Mouse (Mus musculus) monocyte, adult 5-6 weeks (primary cell): ENCODE data around the gene Slc35e4. TPM values are rescaled to one million over a fixed set of nuclear protein-coding genes. Genes with fewer than 3 reads are reported as not detected.

Source experiments
- ATAC-seq: fragments of 153-309, 156-312 bp; replicated peaks from 2 replicates; pipeline ENCODE4 v1.8.0; 2017; ENCODE audit warnings: mild to moderate bottlenecking; ENCODE audit not compliant: low TSS enrichment, insufficient number of reproducible peaks, severe bottlenecking, poor library complexity, low FRiP score
- total RNA-seq: library from RNA; stranded (forward); fragments of 200-1000, 200-491, 200-594 nt; gene quantifications from 3 replicates; pipeline ENCODE4 v1.2.3, GENCODE M21; 2017

Gene Slc35e4
- total RNA-seq, 1 experiment from 2014 or later = 7.8 TPM

DNA sequence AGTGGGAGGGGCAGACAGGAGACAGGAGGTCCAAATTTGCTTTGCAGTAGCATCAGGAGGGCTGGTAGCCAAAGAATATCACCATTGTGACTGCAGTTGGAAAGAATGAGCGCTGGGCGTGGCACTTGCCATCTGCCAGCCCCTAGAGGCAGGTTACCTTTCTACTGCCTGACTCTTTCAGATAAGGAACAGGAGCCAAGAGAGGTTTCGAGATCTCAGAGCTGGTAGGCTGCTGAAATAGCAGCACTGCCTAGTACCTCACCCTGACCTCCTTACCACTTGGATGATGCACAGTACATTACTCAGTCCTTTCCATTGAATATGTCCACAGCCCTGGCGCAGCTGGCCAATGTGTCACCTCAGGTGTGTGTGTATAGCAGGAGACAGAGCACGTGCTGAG, 27.1 kb downstream of the Slc35e4 start:
- ATAC-seq = no peak

DNA sequence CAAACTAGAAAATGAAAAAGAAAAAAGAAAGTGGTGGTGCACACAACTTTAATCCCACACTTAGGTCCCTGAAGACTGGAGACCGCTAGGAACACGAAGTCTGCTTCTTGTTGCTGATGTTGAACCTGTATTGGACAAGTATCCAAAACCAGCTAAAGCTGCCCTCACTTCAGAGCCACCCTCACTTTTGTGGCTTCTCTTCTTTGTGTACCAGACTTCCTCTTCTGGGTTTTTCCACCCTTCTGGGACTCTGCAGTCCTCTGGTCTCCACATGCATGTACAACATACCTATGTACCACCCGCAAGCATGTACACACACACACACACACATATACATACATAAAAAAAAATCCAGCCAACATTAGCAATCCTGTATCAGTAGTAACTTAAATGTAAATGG, 30.8 kb downstream of the Slc35e4 start:
- no peak for ATAC-seq

DNA sequence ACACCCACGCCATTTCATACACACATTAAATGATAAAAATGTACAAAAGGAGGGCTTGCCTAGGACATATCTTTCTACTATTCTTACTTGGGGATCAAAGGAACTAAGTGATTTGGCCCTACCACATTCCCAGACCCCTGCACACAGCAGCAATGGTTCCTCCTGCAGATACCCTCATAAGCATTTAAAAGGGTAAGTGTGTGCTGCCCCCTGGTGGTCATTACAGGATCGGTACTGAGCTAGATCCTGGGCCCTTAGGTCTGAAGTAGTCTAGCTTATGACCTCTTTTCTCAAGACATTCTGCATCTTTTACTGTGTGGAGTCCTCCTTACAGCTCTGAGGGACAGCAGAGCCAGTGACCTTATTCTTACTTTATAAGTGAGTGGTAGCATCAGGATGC, 34.6 kb downstream of the Slc35e4 start:
- ATAC-seq = peak; percentile 59

DNA sequence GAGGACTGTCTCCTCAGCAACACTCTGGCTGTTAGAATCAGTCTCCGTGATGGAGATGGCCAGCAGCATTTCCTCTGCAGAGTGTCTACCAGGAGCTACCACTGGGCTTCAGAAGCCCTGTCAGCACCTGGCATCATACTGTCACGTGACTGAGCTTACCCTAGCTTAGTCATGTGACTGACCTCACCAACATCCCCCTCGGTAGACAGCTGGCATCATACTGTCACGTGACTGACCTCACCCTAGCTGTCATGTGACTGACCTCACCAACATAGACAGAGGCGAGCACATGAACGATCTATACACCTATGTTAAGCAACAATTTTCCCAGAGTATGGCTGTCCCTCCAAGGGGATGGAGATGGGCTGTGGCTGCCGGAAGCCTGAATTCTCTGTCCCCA, 35.8 kb downstream of the Slc35e4 start:
- 0 out of 2 replicates have a peak, but pooled peaks have one; percentile 17 for ATAC-seq

DNA sequence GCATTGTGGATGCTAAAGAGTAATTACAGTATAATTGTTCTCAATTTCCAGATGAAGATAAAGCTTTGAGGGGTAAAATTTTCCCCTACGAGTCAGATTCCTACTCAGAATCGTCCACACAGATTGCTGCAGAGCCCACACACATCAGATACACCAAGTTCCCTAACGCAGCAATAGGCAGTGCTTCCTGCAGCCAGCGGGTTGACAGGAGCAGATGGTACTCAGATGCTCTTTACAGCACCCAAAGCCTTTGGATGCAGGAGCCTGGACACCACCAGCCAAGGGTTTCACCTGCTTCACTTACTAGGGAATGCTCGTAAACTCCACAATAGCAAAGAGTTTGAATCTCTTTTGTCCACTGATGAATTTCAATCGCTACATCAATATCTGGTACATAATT, 38.0 kb downstream of the Slc35e4 start:
- no peak for ATAC-seq

DNA sequence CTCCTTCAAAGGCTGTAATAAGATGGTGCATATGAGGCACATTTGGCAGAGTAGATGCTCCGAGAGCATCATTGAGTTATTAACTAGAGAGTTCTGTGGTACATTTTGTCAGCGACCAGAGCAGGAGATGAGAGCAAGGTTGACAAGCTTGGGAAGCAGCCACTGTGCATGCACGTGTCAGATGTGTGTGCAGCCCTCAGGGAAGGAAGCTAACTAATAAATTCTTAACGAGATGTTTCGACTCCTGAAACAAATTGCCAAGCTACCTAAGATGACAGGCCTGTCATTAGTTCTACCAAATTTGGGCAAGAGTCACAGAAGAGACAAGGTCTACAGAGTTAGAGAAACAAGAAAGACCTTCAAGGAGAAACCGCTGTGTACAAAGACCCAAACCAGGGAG, 50.1 kb downstream of the Slc35e4 start:
- ATAC-seq = no peak

DNA sequence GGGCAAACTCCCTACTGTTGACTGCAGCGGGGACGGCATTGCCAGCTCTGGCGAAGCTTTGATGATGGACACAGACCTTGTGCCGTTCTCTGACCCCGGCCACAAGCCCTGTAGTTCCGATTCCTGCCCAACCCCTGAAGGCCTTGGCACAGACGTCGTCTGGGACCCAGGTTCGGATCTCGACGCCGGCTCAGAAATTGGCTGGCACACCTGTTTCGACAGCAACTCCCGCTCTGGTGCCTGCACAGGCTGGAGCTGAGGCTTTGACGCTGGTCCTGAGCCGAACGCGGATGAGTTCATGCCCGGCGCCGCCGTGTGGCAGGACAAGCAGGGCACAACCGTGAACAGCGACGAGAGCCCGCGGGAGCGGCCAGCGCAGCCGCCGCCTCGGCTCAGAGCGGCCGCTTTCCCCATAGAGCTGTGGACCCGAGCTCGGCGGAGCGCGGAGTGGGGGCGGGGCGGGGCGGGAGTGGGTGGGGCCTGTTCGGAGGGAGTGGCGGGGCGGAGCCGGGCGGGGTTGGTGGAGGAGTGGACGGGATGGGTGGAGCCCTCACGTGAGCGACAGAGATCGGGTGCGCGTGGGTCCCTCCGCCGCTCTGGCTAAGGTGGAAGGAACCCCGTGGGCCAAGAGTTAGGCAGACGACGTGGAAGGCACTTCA, 50.9 kb downstream of the Slc35e4 start, which contains the start of gene Osbp2:
Gene Osbp2 (minus strand): TSS at position 450 of the 659 bp plus-strand sequence.
- ATAC-seq = peak; percentile 57

DNA sequence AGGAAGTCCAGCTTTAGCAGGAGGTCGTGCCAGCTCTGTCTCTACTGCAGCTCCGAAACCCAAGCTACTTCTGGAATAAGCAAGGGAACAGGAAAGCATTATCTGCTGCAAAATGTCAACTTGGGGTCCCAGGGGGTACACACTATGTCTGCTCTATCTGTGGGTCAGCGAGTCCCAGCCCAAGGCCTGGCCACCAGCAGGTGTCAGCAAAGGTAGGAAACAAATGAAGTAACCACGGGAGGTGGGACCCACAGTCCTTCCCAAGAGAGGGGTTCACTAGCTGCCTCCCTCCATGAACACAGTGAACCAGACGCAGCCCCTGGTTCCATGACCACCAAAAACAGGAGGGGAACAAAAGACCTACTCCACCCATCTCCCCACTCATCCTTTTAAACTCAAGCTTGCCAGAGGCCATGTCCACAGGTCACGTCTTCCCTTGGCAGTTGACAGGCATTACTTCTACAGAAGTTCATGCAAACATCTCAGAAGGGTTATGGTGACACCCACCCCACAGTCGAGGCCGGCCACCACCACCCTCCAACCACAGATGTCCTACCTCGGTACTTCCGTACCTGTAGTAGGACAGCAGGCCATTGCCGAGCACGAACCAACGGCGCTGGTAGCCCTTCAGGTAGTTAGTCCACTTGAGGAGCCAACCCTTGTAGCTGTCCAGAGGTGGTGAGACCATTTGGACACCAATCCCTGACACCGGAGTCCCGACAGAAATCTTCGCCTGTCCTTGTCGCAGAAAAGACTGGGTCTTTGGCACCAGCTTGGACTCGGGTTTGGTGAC, 51.6 kb downstream of the Slc35e4 start:
- no peak for ATAC-seq

DNA sequence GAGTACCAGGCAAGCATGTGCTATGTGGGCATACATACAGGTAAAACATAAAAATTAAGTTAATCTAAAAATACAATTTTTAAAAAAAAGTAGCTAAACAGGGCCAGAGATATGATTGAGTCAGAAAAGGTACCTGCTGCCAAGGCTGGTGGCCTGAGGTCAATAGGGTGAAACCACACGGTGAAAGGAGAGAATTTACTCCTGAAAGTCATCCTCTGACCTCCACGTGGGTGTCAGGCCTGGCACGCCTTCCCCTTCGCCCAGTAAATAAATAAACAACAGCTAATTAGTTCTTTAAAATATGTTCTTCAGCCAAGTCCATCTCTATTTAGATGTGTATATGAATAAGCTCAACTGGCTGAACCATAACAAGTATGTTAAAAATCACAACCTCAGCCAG, 54.1 kb downstream of the Slc35e4 start:
- no peak for ATAC-seq

DNA sequence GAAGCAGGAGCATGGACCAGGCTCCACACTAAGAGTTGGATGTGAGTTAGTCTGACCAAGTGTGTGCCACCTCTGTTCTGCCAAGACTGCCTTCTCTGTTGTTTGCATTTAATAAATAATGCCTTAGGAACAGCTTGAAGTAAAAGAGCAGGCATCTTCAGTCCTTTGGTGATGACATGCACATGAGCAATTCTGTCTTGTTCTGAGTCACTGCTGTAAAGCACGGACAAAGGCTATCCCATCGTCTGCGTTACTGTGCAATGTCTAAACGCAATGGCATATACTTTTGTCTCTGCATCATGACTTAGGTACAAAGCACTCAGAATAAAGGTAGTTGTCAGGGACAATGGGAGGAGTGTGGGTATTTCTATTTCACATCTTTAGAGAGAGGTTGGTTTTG, 54.7 kb downstream of the Slc35e4 start:
- ATAC-seq = no peak

DNA sequence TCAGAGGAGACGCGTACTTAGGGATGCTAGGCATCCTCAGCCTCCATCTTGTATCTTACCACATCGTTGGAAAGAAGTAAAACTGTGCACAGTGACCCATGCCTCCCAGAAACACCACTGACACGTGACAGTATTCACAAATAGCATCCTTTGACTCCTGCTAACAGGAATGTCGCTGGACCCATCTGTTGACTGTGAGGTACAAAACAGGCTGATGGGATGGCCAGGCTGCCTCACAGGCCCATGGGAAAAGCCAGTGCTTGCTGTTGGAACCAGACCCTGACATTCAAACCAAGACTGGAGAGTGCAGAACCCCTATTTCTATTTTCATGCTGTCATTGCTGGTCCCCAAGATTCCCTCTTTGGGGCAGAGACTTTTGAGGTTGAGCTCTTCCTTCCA, 56.6 kb downstream of the Slc35e4 start:
- ATAC-seq = no peak

Other genes starting within 250 kb of the Slc35e4 start
- gene Osbp2, start 50.8 kb downstream of the Slc35e4 start, total RNA-seq = not detected in 3 replicates
- not detected in 3 replicates for gene 4921536K21Rik, start 19.6 kb downstream of the Slc35e4 start, total RNA-seq
- gene Dusp18, start 19.4 kb downstream of the Slc35e4 start, total RNA-seq = 0.29 to 1.8 TPM (median 0.57 TPM) in 3 replicates
- 35.6 to 51.2 TPM (median 43.7 TPM) in 3 replicates for gene Tcn2, start 17.5 kb upstream of the Slc35e4 start, total RNA-seq
- gene Pes1, start 49.3 kb upstream of the Slc35e4 start, total RNA-seq = 66.0 to 68.7 TPM (median 66.2 TPM) in 3 replicates
- gene 4930556J24Rik, start 62.1 kb upstream of the Slc35e4 start, total RNA-seq = not detected in 3 replicates
- gene Gal3st1, start 69.0 kb upstream of the Slc35e4 start, total RNA-seq = 0.48 TPM in 1 of 3 replicates, not detected in the others
- gene Sec14l4, start 116.8 kb upstream of the Slc35e4 start, total RNA-seq = not detected in 3 replicates
- not detected in 3 replicates for gene Sec14l3, start 150.2 kb upstream of the Slc35e4 start, total RNA-seq
- 1.4 TPM in 1 of 3 replicates, not detected in the others for gene Mtfp1, start 180.8 kb upstream of the Slc35e4 start, total RNA-seq
- 1.6 TPM in 1 of 3 replicates, not detected in the others for gene Sec14l2, start 208.8 kb upstream of the Slc35e4 start, total RNA-seq
- 24.5 to 32.4 TPM (median 30.3 TPM) in 3 replicates for gene Rnf215, start 220.5 kb upstream of the Slc35e4 start, total RNA-seq
- 1.3 to 9.2 TPM (median 1.4 TPM) in 3 replicates for gene Ccdc157, start 245.6 kb upstream of the Slc35e4 start, total RNA-seq
- gene Sf3a1, start 245.7 kb upstream of the Slc35e4 start, total RNA-seq = 14.2 to 26.6 TPM (median 15.3 TPM) in 3 replicates